Mouse (Mus musculus) forebrain, postnatal 0 days (tissue): ENCODE results near the gene Gm10053. TPM values are rescaled to one million over a fixed set of nuclear protein-coding genes. Genes with fewer than 3 reads are reported as not detected.

Source experiments
- ATAC-seq: fragments of 200-750 bp; cut with Nextera tagmentation; 2 replicates; pipeline ENCODE4 v1.8.0; 2017; ENCODE audit warnings: mild to moderate bottlenecking, moderate library complexity
- DNase-seq: peaks from one replicate; pipeline ENCODE4 v3.0.0-alpha.2; 2015
- H3K27ac ChIP-seq: fragments of 300-500 bp; sonication (generic); 2 replicates; pipeline ENCODE4 v1.5.1; 2014; ENCODE audit warnings: low read depth, mild to moderate bottlenecking, antibody characterized with exemption, low read length, moderate library complexity, mixed read lengths
- H3K27me3 ChIP-seq: fragments of 300-500 bp; sonication (generic); 2 replicates; pipeline ENCODE4 v1.6.1; 2014; ENCODE audit warnings: mild to moderate bottlenecking, low read length, mixed read lengths; ENCODE audit not compliant: insufficient read depth
- H3K36me3 ChIP-seq: fragments of 300-500 bp; sonication (generic); 2 replicates; pipeline ENCODE4 v1.6.1; 2014; ENCODE audit warnings: mild to moderate bottlenecking, moderate library complexity; ENCODE audit not compliant: insufficient read depth
- H3K4me1 ChIP-seq: fragments of 300-500 bp; sonication (generic); 2 replicates; pipeline ENCODE4 v1.6.1; 2014; ENCODE audit warnings: antibody characterized with exemption; ENCODE audit not compliant: insufficient read depth
- H3K4me2 ChIP-seq: fragments of 300-500 bp; sonication (generic); 2 replicates; pipeline ENCODE4 v1.6.1; 2014; ENCODE audit warnings: low read depth, mild to moderate bottlenecking, moderate library complexity
- H3K4me3 ChIP-seq: fragments of 300-500 bp; sonication (generic); 2 replicates; pipeline ENCODE4 v1.5.1; 2014; ENCODE audit warnings: low read depth, low read length, mixed read lengths
- H3K9ac ChIP-seq: fragments of 300-500 bp; sonication (generic); 2 replicates; pipeline ENCODE4 v1.6.1; 2014; ENCODE audit warnings: mild to moderate bottlenecking
- H3K9me3 ChIP-seq: fragments of 300-500 bp; sonication (generic); 2 replicates; pipeline ENCODE4 v1.6.1; 2016; ENCODE audit warnings: low read length
- CTCF ChIP-seq: sonication (generic); IDR thresholded peaks from 2 replicates; pipeline ENCODE4 v1.5.1; 2016; ENCODE audit warnings: antibody characterized with exemption, control low read depth, low read depth
- WGBS: fragments of 180-500 bp; shearing (Covaris S2); extraction: QIAGEN DNeasy Blood & Tissue Kit; methylation state at CpG from one replicate; pipeline ENCODE4 v1.1.7; 2014; 5-methylcytosine and 5-hydroxymethylcytosine counted together
- polyA plus RNA-seq: library from polyadenylated mRNA; unstranded; fragments of >200 nt; fragmentation: Nextera tagmentation; extraction: Ambion mirVana; gene quantifications from 2 replicates; pipeline ENCODE4 v1.2.1, GENCODE M21; 2015
- total RNA-seq: library from RNA; depleted of rRNA; stranded (reverse); fragments of >200 nt; gene quantifications from 2 replicates; pipeline ENCODE4 v1.2.3, GENCODE M21; 2014; rRNA removed

Gene Gm10053
- total and polyA plus RNA-seq, 2 experiments from 2014 or later: 65.9 to 285 TPM

DNA sequence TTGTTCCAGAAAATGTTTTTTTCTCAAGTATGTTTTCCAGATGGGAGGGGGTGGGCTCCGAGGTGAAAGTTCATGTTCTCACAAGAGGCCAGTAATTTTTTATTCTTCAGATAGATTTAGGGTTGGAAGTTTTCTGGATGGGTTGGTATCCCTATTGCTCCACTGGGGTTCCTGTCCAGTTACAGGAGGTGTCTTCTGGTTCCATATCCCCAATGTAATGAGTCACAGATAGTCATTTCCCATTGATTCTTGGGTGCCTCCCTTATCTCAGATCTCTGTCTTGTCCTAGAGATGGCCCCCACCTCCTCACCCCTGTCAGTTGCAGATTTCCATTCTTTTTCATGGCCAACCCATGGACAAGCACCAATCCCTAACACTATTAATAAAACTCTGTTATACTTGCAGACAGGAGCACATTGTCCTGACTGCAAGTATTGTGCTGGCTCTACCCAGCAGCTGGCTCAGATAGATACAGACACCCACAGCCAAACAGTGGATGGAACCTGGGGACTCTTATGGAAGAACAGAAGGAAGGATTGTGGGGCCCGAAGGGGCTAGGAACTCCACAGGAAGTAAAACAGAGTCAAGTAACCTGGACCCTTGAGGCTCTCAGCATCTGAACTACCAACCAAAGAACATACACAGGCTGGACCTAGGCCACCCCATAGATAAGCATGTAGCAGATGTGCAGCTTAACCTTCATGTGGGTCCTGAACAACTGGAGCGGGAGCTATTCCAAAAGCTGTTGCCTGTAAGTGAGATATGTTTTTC, 33.1 kb downstream of the Gm10053 start:
- TF ChIP-seq CTCF: no peak

DNA sequence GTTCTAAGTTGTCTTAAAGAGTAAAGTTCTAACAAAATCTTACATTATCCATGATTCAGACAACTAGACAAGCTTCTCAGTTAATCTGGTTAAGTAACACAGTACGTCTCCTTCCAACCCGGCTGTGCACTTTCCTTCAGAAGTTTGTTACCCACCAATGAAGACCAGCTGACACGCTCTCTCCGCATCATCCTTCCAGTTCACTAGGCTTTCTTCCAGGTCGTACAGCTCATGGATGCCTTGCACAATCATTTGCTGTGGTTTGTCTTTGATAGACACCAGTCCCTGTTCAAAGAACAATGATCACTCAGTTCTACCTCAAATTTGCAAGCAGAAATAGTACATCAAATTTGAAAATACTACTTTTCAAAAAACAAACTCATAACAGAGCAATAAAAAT, 45.4 kb downstream of the Gm10053 start:
- Histone ChIP-seq H3K27me3 (no peaks in the 10 kb centered on the region), H3K4me3 (no peak overlapping the region), H3K4me1 (no peaks in the 10 kb centered on the region), H3K9ac (no peak overlapping the region), H3K4me2 (no peak overlapping the region), H3K9me3 (no peaks in the 10 kb centered on the region), H3K27ac (no peak overlapping the region), H3K36me3 (peaks cover 5% of the 10 kb centered on the region; the same call in 1 of the 2 replicates)
- WGBS: 87% methylated on average over 5 of the region's 5 CpGs
- DNase-seq: no peak
- TF ChIP-seq CTCF: no peak
- no peak for ATAC-seq

More for the DNA sequence above, 33.1 kb downstream of the Gm10053 start:
- no peak for DNase-seq
- Histone ChIP-seq H3K9ac (no peak overlapping the region), H3K27ac (no peak overlapping the region), H3K4me2 (no peak overlapping the region), H3K4me3 (no peak overlapping the region), H3K36me3 (no peaks in the 10 kb centered on the region), H3K9me3 (no peaks in the 10 kb centered on the region), H3K27me3 (0 out of 2 replicates have a peak, but pooled peaks cover under 1% of the 10 kb centered on the region), H3K4me1 (no peaks in the 10 kb centered on the region)
- WGBS: 91% methylated on average over 3 of the region's 3 CpGs
- ATAC-seq: no peak

Other genes starting within 250 kb of the Gm10053 start
- gene Tmem252, start 201.7 kb upstream of the Gm10053 start, total RNA-seq: 0.62 and 1.2 TPM in 2 replicates
- 0.83 and 0.98 TPM in 2 replicates for gene Tmem252, start 201.7 kb upstream of the Gm10053 start, polyA plus RNA-seq
- 4.4 and 4.8 TPM in 2 replicates for gene Pgm5, start 13.8 kb upstream of the Gm10053 start, total RNA-seq
- 0.23 and 0.39 TPM in 2 replicates for gene Pgm5, start 13.8 kb upstream of the Gm10053 start, polyA plus RNA-seq
- gene Foxd4, start 25.5 kb downstream of the Gm10053 start, total RNA-seq: not detected in 2 replicates
- gene Foxd4, start 25.5 kb downstream of the Gm10053 start, polyA plus RNA-seq: not detected in 2 replicates
- gene Cbwd1, start 85.9 kb downstream of the Gm10053 start, total RNA-seq: 19.3 and 21.2 TPM in 2 replicates
- gene Cbwd1, start 85.9 kb downstream of the Gm10053 start, polyA plus RNA-seq: 7.8 and 8.6 TPM in 2 replicates
- 0.29 and 0.54 TPM in 2 replicates for gene Dock8, start 123.8 kb downstream of the Gm10053 start, total RNA-seq
- gene Dock8, start 123.8 kb downstream of the Gm10053 start, polyA plus RNA-seq: 0.21 and 0.69 TPM in 2 replicates